Mouse (Mus musculus): ENCODE results near the gene Dnah10.

GRCm38 (mm10) chr5:124844929-124845328, 120.0 kb downstream of the Dnah10 start:
- no peak for TF ChIP-seq CTCF (IDR thresholded peaks at IDR 0.05; ENCODE audit: borderline replicate concordance, extremely low read depth, insufficient read depth, insufficient read length)
- TF ChIP-seq POLR2A (IDR thresholded peaks at IDR 0.05; ENCODE audit: borderline replicate concordance, extremely low read depth, insufficient read depth, insufficient read length, poor library complexity, severe bottlenecking): no peak
